Mouse (Mus musculus): ENCODE results near the gene Ndufb5. TPM values are rescaled to one million over a fixed set of nuclear protein-coding genes. Genes with fewer than 3 reads are reported as not detected.

The Ndufb5 gene
- total and polyA plus RNA-seq, 3 experiments = 213 to 502 (median 241) TPM

DNA sequence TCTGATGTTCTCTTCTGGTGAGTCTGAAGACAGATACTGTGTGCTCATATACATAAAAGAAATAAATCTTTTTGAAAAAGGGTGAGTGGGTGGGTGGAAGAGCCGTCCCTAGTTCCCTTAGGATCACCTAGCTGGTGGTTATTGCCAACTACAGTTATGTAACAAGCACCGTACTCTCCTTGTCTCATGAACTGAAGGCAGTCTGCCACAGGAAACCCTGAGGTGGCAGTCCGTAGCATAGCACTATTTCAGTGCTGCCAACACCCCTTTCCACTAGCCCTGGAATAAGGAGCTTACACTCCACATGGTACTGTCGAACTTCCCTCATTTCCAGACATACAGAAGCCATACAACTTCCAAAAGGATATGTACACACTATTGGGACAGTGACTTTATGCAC is 8.9 kb upstream of the Ndufb5 start:
- H3K9me3 ChIP-seq (replicated peaks; ENCODE audit: insufficient read depth, low read length) = no peaks in the 10 kb centered on the region
- DNase-seq (ENCODE audit: low read depth, low spot score) = no peak
- H3K9ac ChIP-seq (ENCODE audit: control insufficient read depth, low read depth, low read length, poor library complexity, severe bottlenecking) = no peak overlapping the region
- H3K27me3 ChIP-seq (ENCODE audit: control insufficient read depth in 1 of 2, insufficient read depth in 2 of 2, low read length in 2 of 2) = no peaks in the 10 kb centered on the region
- H3K4me1 ChIP-seq (ENCODE audit: control insufficient read depth in 1 of 2, insufficient read depth in 2 of 2, low read length in 2 of 2) = no peaks in the 10 kb centered on the region
- H3K36me3 ChIP-seq (ENCODE audit: control insufficient read depth in 1 of 2, insufficient read depth in 2 of 2, low read length in 2 of 2) = peaks cover 0 to 26% of the 10 kb centered on the region in 2 experiments; a peak in 2 of 4 replicates
- no peak for TF ChIP-seq CHD1 (IDR thresholded peaks at IDR 0.05; ENCODE audit: low read depth, low read length)
- TF ChIP-seq POLR2AphosphoS2 (IDR thresholded peaks at IDR 0.05; ENCODE audit: low read length) = peak; percentile 39; the same call in 1 of the 2 replicates
- H3K4me3 ChIP-seq (ENCODE audit: control insufficient read depth in 1 of 2, insufficient read depth in 1 of 2, low read depth in 2 of 2, low read length in 2 of 2) = no peak overlapping the region
- no peaks in the 10 kb centered on the region for H3K79me2 ChIP-seq (ENCODE audit: control insufficient read depth, insufficient read depth, low read length, poor library complexity)
- no peak overlapping the region for H3K27ac ChIP-seq (ENCODE audit: control insufficient read depth, low read depth, low read length)

DNA sequence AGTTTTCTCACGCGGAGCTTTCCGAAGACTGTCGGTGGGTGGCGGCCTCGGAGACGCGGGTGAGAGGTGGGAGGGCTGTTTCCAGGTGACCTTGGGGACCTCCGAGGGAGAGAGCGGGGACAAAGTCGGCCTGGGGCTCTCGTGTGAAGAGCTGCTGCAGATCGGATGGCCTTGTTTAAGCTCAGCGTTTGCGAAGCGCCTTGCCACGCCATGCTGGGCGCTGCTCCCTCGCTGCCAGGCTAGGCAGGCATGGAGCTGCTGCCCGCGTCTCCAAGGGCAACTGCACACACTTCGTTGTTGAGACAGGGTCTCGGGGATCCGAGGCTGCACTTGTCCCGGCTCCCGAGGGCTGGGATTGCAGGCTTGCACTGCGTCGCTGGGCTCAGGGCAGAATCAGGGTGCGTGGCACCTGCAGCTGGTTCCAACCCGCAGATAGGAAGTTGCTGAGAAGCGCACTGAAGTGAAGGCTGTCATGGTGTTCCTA is 424 bp downstream of the Ndufb5 start, which contains the start of gene Mrpl47:
TSS of gene Mrpl47 (minus strand) at position 434 of the 484 bp plus-strand sequence.
- H3K9ac ChIP-seq (ENCODE audit: control insufficient read depth, low read depth, low read length, poor library complexity, severe bottlenecking) = peak within 1 kb of the TSS; percentile 90
- no peaks in the 10 kb centered on the region for H3K27me3 ChIP-seq (ENCODE audit: control insufficient read depth in 1 of 2, insufficient read depth in 2 of 2, low read length in 2 of 2)
- H3K36me3 ChIP-seq (ENCODE audit: control insufficient read depth in 1 of 2, insufficient read depth in 2 of 2, low read length in 2 of 2) = peaks cover 9 to 16% of the 10 kb centered on the region in 2 experiments
- peaks cover 44% of the 10 kb centered on the region for H3K79me2 ChIP-seq (ENCODE audit: control insufficient read depth, insufficient read depth, low read length, poor library complexity)
- TF ChIP-seq ZC3H11A (IDR thresholded peaks at IDR 0.05; ENCODE audit: low read depth, low read length) (no peak), MAFK (IDR thresholded peaks at IDR 0.05; ENCODE audit: borderline replicate concordance, low read depth, low read length) (no peak), KAT2A (conservative IDR thresholded peaks at IDR 0.05; ENCODE audit: low read depth, low read length) (no peak), MYC (IDR thresholded peaks at IDR 0.05; ENCODE audit: low read depth, low read length) (no peak), NRF1 (IDR thresholded peaks at IDR 0.05; ENCODE audit: insufficient read depth, low read depth, low read length, poor library complexity, severe bottlenecking) (no peak), HCFC1 (IDR thresholded peaks at IDR 0.05; ENCODE audit: low read depth, low read length) (no peak), MXI1 (IDR thresholded peaks at IDR 0.05; ENCODE audit: low read depth, low read length) (no peak), ZMIZ1 (IDR thresholded peaks at IDR 0.05; ENCODE audit: low read depth, low read length) (no peak), EP300 (IDR thresholded peaks at IDR 0.05; ENCODE audit: low read depth in 1 of 2, low read length in 2 of 2) (no peak), NELFE (IDR thresholded peaks at IDR 0.05; ENCODE audit: low read depth, low read length) (no peak), UBTF (IDR thresholded peaks at IDR 0.05; ENCODE audit: borderline replicate concordance, insufficient read depth, low read depth, low read length) (no peak), RAD21 (IDR thresholded peaks at IDR 0.05; ENCODE audit: low read depth, low read length) (no peak), BHLHE40 (IDR thresholded peaks at IDR 0.05; ENCODE audit: borderline replicate concordance, low read depth, low read length) (no peak), SIN3A (IDR thresholded peaks at IDR 0.05; ENCODE audit: low read length) (no peak), CHD1 (IDR thresholded peaks at IDR 0.05; ENCODE audit: low read depth, low read length) (no peak)
- peak; percentile 62 for DNase-seq (ENCODE audit: low read depth, low spot score)
- H3K4me1 ChIP-seq (ENCODE audit: control insufficient read depth in 1 of 2, insufficient read depth in 2 of 2, low read length in 2 of 2) = peaks cover 4 to 9% of the 10 kb centered on the region in 2 experiments; a peak in 2 of 4 replicates
- H3K27ac ChIP-seq (ENCODE audit: control insufficient read depth, low read depth, low read length) = peak within 1 kb of the TSS; percentile 85
- peak within 1 kb of the TSS; percentile 86 to 97 for H3K4me3 ChIP-seq (ENCODE audit: control insufficient read depth in 1 of 2, insufficient read depth in 1 of 2, low read depth in 2 of 2, low read length in 2 of 2)
- no peaks in the 10 kb centered on the region for H3K9me3 ChIP-seq (replicated peaks; ENCODE audit: insufficient read depth, low read length)

Measured in MEL (cell line).